Mouse (Mus musculus) stomach, postnatal 0 days (tissue): ENCODE measurements around the gene Nbdy.

Experiments used
- CTCF ChIP-seq: IDR thresholded peaks from 2 replicates; pipeline ENCODE4 v1.5.1; 2016; ENCODE audit warnings: antibody characterized with exemption, low read depth, mild to moderate bottlenecking, moderate library complexity
- EP300 ChIP-seq: optimal IDR thresholded peaks from 2 replicates; pipeline ENCODE3; 2016; ENCODE audit warnings: antibody characterized with exemption

DNA sequence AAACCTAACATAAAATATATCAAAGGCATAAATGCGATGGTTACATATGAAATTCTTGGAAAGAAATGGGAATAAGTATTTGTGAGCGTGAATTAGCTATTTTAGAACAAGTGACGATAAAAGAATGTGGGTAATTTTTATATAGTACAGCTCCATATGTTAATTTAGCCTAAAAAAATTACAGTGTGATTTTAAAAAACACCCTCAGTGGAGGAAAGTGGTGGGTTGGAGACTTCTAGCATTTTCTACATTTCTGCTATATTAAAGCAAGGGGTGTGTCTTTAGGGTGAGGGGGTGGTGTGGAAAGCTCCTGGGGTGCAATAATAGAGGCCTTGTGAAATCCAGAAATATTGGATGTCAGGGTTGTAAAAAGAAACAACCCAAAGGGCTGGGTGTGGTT lies 19.1 kb downstream of the Nbdy start:
- TF ChIP-seq CTCF: no peak
- TF ChIP-seq EP300: no peak
